Mouse (Mus musculus): ENCODE measurements around the gene Klhl25.
"Not testable (repeated sequence)": the region's sequence is repeated elsewhere in the genome, so short reads cannot be mapped to it uniquely, and the experiment has no call there.

Gene Klhl25

GRCm38 (mm10) chr7:75848115-75848775, at the start of gene Klhl25:
Gene Klhl25, plus strand, starts transcription at chr7:75848310.
- peak; percentile 97 to 99 for DNase-seq

- no peak for DNase-seq
Measured at GRCm38 (mm10) chr7:75800530-75800929, 47.6 kb upstream of the Klhl25 start.

- DNase-seq, result no peak
Measured at GRCm38 (mm10) chr7:75801022-75801421, 47.1 kb upstream of the Klhl25 start.

GRCm38 (mm10) chr7:75801621-75802358, 46.3 kb upstream of the Klhl25 start:
- DNase-seq, result no peak

GRCm38 (mm10) chr7:75802887-75803286, 45.2 kb upstream of the Klhl25 start:
- DNase-seq, result no peak

- no peak for DNase-seq
Measured at GRCm38 (mm10) chr7:75806161-75806560, 41.9 kb upstream of the Klhl25 start.

GRCm38 (mm10) chr7:75806711-75807110, 41.4 kb upstream of the Klhl25 start:
- DNase-seq, result peak; percentile 79 to 88

- peak in 1 of 2 experiments; percentile 65 for DNase-seq
Measured at GRCm38 (mm10) chr7:75807460-75808304, 40.4 kb upstream of the Klhl25 start.

GRCm38 (mm10) chr7:75820687-75821086, 27.4 kb upstream of the Klhl25 start:
- no peak for DNase-seq

GRCm38 (mm10) chr7:75822087-75822668, 25.9 kb upstream of the Klhl25 start:
- DNase-seq, result no peak

GRCm38 (mm10) chr7:75823071-75823470, 25.0 kb upstream of the Klhl25 start:
- no peak for DNase-seq

GRCm38 (mm10) chr7:75826360-75827103, 21.6 kb upstream of the Klhl25 start:
- no peak for DNase-seq

GRCm38 (mm10) chr7:75827357-75827756, 20.8 kb upstream of the Klhl25 start:
- DNase-seq, result no peak

GRCm38 (mm10) chr7:75827850-75828249, 20.3 kb upstream of the Klhl25 start:
- peak; percentile 67 to 84 for DNase-seq

GRCm38 (mm10) chr7:75828536-75828935, 19.6 kb upstream of the Klhl25 start:
- no peak for DNase-seq

GRCm38 (mm10) chr7:75830251-75831060, 17.7 kb upstream of the Klhl25 start:
- DNase-seq, result no peak

- not testable (repeated sequence) for DNase-seq
Measured at GRCm38 (mm10) chr7:75833960-75834359, 14.2 kb upstream of the Klhl25 start.

GRCm38 (mm10) chr7:75834932-75835631, 13.0 kb upstream of the Klhl25 start:
- DNase-seq, result not testable (repeated sequence)

GRCm38 (mm10) chr7:75840071-75840470, 8.0 kb upstream of the Klhl25 start:
- DNase-seq, result no peak

- no peak for DNase-seq
Measured at GRCm38 (mm10) chr7:75842306-75842705, 5.8 kb upstream of the Klhl25 start.

GRCm38 (mm10) chr7:75845936-75846335, 2.2 kb upstream of the Klhl25 start:
- no peak for DNase-seq

Data from kidney, postnatal 25 days (tissue).